Mouse (Mus musculus): ENCODE data around the gene Clstn1.
A peak's percentile ranks its signal among the peaks of the same experiment; 100 is the strongest.

The Clstn1 gene

DNA sequence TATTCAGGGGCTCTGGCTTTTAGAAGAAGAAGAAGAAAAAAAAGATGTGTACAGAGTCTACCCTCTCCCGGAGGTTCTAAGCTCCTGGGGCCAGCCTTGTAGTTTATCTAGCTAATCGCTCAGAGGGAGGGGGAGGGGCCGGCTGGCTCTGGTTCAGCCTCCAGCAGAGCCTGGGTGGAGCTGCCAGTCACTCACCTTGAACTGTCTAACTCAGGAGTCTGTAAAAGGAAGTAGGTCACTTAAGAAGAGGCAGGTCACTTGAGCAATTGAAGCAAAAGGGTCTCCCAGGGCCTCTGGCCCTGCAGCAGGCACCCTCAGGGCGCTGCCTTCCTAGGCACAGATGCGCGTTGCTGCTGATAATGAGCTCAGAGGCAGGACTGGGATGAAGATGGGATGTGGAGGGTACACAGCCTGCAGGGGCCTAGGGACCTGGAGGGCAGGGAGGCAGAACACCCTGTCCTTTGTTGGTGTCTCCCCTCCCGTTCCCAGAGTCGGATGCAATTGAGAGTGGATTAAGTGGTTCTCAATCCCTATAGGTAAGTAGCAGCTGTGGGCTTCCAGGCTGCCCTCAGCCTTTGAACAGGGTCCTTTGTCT, 18.7 kb upstream of the Clstn1 start:
- DNase-seq (ENCODE audit: low spot score in 2 of 2): no peak

DNA sequence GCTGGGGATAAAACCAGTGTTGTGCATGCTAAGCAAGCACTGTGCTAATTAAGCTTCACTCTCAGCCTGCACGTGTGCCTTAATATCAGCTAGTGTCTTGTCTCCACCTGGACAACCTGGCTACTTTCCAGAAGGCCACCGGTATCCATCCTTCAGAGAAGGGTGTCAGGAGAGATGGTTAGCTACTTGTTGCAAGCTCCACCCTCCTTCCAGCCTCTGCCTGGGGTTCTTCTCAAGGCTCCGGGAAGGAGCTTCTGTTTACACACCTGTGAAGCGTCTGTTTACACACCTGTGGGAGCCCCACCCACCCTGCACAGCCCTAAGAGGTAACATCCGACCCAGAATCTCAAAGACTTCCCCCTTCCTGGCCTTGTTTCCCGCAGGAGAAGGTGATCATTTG, 17.6 kb upstream of the Clstn1 start:
- no peak for DNase-seq (ENCODE audit: low spot score in 2 of 2)

DNA sequence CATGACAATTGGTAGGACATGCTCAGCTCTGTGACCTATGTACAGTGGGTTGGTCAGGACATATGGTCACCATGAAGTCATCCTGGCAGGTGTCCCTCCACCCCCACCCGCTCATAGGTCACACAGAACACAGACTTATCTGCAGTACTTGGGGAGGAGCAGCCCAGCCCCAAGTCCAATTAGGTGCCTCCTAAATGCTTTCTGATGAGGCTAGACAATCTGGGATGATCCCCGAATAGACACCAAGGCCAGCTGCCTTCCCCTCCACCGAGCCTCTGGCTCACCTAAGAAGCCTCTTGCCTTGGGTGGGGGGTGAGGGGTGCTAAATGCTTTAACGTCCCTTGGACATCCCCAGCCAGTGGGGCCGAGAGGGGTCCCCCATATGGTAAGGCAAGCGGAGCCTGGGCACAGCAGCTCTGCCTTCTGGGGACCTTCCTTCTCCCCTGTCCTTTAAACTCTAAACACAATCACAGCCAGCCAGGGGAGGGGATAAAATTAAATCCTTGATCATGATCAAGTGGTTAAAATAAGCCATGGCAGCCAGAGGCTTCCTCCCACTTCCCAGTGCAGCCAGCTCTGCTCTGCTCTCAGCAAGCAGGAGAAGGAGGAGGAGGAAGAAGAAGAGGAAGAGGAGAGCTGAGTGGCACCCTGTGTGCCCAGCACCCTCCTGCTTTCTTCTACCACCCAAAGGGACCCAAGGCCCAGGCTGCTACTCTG, 16.3 kb upstream of the Clstn1 start:
- no peak for DNase-seq (ENCODE audit: low spot score in 2 of 2)

DNA sequence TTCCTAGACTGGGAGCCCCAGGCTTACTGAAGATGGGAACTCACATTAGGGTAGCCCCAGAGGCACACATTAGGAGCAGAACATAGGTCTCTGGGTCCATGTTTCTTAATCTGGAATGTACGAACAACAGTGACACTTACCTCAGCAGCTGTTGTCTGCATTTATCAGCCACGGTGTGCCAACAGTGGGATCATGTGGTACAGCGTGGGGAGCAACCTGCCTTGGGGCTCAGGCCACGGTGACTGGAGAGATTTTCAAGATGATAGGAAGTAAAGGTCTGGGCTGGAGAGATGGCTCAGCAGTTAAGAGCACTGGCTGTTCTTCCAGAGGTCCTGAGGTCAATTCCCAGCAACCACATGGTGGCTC, 15.8 kb upstream of the Clstn1 start:
- DNase-seq (ENCODE audit: low spot score in 2 of 2): no peak

DNA sequence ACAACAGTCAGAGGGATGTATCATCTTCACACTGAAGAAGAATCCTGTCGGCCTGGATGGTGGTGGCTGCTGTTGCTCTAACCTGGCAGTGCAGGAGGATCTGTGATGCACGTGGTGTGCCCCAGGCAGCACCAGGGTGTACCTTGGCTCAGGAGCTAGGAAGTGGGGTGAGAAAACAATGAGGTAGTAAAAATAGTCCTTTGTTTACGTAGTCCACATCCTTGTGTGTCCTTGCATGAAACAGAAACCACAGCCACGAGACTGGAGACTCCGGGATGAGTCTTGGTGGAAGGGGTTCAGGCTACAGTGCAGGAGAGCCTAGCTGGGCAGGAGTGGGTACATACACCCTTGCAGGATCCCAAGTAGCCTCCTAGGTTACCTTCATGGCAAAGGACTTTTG, 15.1 kb upstream of the Clstn1 start:
- no peak for DNase-seq (ENCODE audit: low spot score in 2 of 2)

DNA sequence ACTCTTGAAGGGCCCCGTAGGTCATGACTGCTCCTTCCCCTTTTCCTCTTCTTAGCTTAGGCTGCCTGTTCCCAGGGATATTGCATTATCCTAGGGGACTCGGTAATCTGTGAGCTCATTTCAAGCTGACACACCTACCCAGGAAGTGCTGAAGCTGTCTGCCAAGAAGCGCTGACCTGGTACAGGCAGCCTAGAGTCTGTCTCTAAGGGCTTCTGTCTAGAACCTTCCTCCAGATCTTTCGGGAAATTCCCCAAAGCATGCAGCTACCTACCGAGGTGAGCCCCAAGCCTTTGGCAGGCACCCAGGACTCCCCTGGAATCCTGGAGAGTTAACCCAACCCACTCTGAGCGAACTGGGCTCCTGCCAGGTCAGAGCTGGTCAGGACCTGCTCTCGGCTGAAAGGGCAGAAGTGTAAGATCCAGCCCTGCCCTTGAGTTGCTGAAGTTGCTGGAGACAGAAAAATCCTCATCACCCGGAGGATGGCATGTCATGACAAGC, 14.6 kb upstream of the Clstn1 start:
- DNase-seq (ENCODE audit: low spot score in 2 of 2): no peak

DNA sequence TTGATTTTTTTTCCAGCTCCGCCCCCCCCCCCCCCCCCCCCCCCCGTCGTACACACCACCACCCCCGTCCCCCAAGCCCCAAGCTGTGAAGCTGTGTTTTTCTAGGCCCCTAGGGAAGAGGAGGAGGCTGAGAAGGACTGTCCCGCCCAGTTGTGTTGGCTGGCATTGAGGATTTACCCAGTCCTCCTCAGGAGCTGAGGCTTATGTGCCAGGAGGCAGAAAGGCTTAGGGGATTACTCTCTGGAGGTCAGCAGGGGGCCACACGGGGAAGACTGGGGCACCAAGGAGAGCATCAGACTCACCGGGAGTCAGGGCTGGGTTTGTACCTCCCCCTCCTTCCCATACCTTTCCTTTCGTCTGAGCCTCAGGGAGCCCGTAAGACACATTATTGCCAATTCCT, 13.8 kb upstream of the Clstn1 start:
- DNase-seq (ENCODE audit: low spot score in 2 of 2): no peak

DNA sequence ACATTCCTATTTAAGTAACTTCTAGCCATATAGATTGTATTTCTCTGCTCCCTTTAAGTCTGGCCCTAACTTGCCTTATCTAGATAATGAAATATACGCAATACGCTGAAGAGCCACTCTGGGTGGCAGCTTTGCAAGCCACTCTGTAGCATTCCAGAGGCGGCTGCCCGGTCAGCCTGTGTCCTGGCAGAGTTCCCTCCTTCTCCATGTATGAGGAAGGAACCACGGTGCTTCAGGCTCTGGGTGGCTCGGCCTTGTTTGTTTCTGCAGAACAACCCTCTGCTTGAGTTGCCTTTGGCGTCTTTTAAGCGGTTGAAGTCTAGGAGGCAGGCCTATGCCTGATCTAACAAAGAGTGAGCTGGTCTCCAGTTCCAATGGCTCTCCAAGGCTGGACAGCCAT, 13.4 kb upstream of the Clstn1 start:
- DNase-seq (ENCODE audit: low spot score in 2 of 2): no peak

DNA sequence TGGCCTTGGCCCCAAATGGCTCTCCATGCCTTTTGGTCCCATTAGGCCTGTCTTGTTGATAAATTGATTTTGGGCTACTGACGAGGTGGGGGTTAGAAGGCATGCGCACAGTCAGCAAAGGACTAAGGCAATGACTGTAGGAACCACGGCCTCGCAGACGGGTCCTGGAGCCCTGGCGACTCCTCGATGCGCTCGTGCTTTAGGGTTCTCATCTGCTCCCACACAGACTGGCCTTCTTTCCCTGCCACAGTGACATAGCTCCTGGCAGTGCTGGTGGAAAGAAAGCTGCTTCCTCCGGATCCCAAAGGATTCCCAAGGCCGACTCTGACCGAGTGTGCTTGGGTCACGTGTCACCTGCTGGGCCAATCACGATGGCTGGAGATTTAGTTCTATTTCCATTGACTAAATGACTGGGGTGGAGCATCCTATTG, 11.9 kb upstream of the Clstn1 start:
- DNase-seq (ENCODE audit: low spot score in 2 of 2): no peak

DNA sequence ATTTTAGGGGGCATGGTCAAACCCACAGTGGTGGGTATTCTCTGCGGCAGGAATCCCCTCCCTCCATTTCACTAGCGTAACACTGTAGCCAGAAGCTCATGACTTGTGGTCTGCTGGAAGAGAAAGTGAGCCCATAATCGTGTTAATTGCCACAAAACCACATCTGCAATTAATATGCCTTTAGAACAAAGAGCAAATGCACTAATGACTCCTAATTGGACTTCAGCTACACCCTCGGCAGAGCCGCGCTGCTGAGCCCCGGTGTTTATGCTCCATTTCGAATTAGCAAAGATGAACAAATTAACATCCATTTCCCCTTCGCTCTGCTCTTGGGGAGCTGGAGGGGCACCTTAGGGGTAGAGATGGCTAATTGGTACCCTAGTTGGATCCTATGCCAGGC, 10.2 kb upstream of the Clstn1 start:
- DNase-seq (ENCODE audit: low spot score in 2 of 2): no peak

DNA sequence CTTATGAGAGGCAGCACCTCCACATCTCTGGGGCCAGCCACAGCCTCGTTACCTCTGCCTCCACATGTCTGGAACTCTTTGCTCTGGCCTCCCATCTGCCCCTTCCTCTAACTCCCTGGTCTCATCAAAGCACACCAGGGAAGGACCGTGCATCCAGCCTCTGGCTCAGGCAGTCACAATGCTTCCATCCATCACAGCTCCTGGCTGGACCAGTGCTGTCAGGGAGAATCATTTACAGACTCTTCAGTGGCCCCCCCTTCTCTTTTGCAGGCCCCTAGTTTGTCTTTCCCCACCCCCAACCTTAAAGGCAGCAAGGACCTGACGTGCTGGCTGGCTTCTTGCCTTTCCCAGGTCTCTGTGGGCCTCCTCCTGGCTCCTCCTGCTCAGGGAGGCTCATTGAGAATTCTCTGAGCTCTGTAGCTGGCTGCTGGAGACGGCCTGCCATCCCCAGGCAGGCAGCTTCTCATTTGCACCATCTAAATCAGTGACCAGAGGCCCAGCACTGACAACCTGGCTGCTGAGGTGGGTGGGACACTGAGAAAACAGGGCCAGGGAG, 9.2 kb upstream of the Clstn1 start:
- no peak for DNase-seq (ENCODE audit: low spot score in 2 of 2)

DNA sequence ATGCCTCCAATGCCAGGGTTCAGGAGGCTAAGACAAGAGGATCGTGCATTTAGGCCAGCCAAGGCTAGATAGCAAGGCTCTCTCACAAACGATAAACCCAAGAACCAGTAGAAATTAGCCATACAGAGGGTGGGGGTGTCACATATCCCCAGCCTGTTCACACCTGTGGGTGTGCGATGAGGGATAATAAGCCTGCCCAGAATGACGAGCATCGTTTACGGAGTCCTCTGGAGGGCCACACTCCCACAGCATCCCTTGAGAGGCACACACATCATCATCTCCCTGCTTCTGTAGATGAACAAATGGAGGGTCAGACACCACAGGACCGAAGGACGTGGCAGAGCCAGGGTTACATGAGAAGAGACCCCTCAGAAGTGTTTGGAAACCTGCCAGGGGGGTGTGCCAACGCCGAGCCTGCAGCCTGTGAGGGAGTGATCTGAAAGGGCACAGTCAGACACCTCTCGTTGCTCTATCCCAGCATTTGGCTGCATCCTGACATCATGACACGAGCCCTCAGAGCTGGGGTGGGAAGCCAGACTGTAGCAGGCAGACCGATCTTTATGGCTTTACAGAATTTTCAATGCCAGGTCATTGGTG, 8.1 kb upstream of the Clstn1 start:
- peak in 1 of 2 experiments; percentile 36 for DNase-seq (ENCODE audit: low spot score in 2 of 2)

DNA sequence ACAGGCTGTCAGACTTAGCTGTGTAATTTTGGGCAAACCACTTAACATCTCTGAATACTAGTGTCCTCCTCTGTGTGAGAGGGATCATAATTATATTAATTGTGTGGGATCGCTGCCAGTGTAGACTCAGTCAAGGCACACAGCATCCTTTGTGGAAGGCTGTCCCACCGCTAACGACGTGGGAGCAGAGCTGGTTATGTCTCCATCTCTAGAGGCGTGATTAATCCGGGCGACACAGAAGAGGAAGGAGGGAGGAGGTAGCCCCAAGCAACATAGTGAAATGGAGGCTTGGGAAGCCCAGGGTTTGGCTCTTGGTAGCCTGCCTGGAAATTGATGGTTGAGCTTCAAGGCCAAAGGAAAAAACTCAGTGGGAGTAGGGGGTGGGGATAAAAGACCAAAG, 7.4 kb upstream of the Clstn1 start:
- no peak for DNase-seq (ENCODE audit: low spot score in 2 of 2)

DNA sequence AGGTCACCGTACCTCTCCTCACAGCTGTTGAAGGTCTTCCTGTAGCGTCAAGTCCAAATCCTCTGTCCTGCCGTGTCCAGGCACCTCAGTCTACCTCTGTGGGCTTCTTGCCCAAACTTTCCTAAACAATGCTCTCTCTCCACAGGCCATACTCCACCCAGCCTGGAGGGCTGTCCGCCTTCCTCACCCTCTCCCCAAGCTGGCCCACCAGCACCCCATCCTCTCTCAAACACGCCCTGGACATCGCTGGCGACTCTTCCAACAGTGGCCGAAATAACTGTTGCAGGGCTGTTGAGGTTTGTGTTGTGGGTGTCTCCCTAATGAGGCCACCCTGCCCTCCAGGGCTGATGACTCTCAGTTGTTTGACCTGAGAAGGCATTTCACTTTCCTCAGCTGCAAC, 1.0 kb upstream of the Clstn1 start:
- DNase-seq (ENCODE audit: low spot score in 2 of 2): no peak

DNA sequence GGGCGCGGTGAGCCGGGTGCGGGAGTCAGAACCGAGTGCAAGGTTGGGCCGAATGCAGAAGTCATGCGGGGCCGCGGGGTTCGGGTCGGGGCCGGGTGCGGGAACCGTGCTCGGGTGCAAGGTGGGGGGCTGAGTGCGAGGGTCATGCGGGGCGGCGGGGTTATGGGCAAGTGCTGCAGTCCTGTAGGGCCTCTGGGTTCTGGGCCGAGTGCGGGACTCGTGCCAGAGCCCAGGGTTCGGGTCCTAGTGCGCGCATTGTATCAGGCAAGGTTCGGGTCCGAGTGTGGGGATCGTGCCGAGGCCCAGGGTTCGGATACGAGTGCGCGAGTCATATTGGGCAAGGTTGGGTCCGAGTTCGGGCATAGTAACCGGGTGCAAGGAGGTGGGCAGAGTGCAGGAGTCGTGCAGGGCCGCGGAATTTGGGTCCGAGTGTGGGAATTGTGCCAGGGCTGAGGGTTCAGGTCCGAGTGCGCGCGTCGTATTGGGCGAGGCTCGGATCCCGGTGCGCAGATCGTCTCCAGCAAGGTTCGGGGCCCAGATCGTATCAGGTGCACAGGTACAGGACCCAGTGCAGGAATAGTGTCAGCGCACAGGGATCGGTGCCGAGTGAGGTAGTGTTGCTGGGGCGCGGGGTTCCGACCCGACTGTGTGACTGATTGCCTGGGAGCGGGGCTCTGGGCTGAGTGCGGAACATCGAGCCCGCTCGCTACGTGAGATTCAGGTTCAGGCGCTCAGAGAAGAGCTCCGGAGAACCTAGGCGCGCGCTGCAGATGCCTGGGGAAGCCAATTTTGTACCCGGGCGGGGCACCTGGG, 721 bp downstream of the Clstn1 start:
- peak in 1 of 2 experiments; percentile 62 for DNase-seq (ENCODE audit: low spot score in 2 of 2)

DNA sequence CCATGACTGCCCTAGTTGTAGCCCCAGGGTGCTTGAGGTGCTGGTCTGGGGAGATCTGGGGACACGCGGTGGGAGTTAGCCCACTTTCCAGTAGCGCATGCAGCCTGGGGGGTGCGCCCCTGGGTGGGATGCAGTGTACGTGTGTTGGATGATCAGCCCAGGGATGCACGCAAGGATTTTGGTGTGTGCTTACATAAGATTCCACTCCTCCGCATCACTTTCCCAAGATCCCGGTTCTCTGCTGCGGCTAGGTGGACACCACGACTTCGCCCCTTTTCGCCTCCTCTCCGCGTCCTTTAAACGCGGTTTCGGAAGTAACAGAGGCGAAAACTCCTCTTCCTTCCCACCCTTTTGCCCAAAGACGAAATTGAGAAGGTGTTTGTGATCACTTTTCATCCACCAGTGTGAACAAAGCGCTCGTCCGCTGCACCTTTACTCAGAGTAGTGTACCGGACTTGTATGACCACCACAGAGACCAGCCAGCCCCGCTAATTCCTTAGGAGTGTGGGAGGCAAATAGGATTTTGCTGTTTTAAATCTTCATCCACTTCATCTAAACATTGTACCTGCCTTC, 1.4 kb downstream of the Clstn1 start:
- no peak for DNase-seq (ENCODE audit: low spot score in 2 of 2)

DNA sequence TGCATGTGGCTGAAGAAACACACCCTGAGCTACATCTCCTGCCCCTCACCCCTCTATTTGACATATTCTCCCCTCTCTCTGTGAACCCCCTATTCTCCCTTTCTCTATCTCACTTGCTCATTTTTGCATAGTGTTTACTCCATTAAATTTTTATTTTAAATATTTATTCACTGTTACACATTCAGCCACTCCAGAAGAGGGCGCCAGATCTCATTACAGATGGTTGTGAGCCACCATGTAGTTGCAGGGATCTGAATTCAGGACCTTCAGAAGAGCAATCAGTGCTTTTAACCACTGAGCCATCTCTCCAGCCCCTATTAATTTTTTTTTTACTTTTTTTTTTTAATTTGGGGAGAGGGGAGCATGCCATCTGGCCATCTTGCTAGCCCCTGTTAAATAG, 3.9 kb downstream of the Clstn1 start:
- DNase-seq (ENCODE audit: low spot score in 2 of 2): no peak

DNA sequence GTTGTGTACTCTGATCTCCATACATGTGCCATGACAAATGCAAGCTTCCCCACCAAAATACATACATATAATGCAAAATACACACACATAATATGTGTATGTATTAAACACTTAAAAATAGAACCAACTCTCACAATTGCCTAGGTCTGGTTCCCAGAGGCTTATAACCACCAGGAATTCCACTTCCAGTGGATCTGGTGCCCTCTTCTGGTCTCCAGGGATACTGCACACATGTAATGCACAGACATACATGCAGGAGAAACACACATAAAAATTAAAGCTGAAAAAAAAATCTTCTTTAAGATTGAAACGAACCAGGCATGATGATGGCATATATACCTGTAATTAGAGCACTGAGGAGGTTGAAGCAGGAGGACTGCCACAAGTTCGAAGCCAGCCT, 5.2 kb downstream of the Clstn1 start:
- no peak for DNase-seq (ENCODE audit: low spot score in 2 of 2)

DNA sequence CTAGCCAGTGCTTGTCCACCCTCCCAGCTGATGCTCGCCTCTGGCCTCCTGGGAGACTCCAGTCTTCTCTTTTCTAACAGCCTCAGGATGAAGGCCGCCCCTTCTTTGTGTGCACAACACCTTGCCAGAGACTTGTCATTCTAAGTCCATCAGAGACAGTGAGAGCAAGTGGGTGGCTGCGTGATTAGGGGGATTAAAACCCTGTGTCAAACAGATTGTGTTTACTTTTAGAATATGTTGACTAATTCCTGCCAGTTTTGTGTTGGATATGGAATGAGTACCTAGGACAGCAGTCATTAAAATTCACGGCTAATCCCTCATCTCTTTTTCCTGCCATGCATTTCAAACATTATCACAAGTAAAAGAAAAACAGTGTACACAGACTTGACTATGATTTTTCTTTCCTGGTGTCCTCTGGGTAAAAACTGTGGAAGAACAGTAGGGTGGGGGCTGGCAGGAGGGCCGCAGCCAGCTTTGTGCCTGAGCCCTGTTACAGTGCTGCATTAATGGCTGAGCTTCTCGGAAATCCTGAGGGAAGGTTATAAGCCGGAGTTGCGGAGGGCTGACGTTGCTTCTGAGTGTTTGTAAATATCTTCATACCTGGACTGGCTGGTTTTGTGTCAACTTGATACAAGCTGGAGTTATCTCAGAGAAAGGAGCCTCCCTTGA, 8.8 kb downstream of the Clstn1 start:
- no peak for DNase-seq (ENCODE audit: low spot score in 2 of 2)

DNA sequence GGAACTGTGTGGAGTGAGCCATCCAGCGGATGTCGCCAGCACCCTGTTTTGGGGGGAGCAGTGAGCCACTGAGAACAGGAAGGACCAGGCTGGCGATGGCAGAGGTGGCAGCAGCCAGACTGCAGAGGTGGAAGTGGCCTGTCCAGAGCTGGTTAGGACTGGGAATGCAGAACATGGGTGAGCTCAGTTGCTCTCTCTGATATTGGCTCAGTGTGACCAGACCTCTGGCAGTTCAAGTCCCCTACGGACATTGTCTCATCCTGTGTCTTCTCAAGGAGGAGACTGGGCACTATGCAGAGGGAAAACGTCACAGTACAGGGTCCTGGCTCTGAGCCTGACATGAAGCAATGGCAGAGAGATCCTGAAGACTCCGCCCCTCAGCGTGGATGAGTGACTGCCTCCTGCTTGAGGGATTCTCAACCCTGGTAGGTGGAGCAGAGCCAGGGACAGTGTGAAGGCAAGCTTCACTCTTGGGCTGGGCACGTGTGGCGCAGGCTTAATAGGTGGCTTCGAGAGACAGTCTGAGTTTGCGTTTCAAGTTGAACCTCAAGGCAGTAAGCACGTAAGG, 11.5 kb downstream of the Clstn1 start:
- DNase-seq (ENCODE audit: low spot score in 2 of 2): no peak

DNA sequence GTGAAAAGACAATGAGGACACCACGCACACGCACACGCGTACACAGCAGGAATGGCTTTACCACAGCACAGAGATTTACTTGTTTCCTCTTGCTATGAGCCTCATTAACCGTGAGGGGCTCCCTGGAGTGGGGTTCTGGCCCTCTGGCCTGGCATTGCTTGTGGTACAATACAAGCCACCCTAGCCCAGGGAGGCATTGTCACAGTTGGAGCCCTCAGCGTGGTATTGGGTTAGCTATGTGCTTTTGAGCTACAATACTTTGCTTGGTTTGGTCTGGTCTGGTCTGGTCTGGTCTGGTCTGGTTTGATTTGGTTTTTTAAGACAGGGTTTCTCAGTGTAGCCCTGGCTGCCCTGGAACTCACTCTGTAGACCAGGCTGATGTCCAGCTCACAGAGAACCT, 13.3 kb downstream of the Clstn1 start:
- no peak for DNase-seq (ENCODE audit: low spot score in 2 of 2)

Measured in cerebellum, postnatal 4 days (tissue).